Mouse (Mus musculus) neural tube, embryonic 12.5 days (tissue): ENCODE measurements at regions not wholly inside any gene's neighbourhood (a gene's known extent, or its start where the extent isn't known, plus 50 kb on each side); places are given as distances from the start of the nearest gene placed in this dataset.

Experiments
- ATAC-seq: fragments of 200-750 bp; cut with Nextera tagmentation; 2 replicates; pipeline ENCODE4 v1.8.0; 2017; ENCODE audit warnings: low read depth, mild to moderate bottlenecking, moderate TSS enrichment, moderate library complexity; ENCODE audit not compliant: low FRiP score
- H3K27ac ChIP-seq: fragments of 300-500 bp; sonication (generic); 2 replicates; pipeline ENCODE4 v1.5.1; 2016
- H3K27me3 ChIP-seq: fragments of 300-500 bp; sonication (generic); replicated peaks from 2 replicates; pipeline ENCODE4 v1.6.1; 2016; ENCODE audit warnings: mild to moderate bottlenecking
- H3K36me3 ChIP-seq: fragments of 300-500 bp; sonication (generic); 2 replicates; pipeline ENCODE4 v1.6.1; 2016; ENCODE audit warnings: mild to moderate bottlenecking
- H3K4me1 ChIP-seq: fragments of 300-500 bp; sonication (generic); 2 replicates; pipeline ENCODE4 v1.6.1; 2016
- H3K4me2 ChIP-seq: fragments of 300-500 bp; sonication (generic); replicated peaks from 2 replicates; pipeline ENCODE4 v1.6.1; 2016; ENCODE audit warnings: mild to moderate bottlenecking
- H3K4me3 ChIP-seq: fragments of 300-500 bp; sonication (generic); 2 replicates; pipeline ENCODE4 v1.5.1; 2016
- H3K9ac ChIP-seq: fragments of 300-500 bp; sonication (generic); 2 replicates; pipeline ENCODE4 v1.6.1; 2016; ENCODE audit warnings: mild to moderate bottlenecking
- H3K9me3 ChIP-seq: fragments of 300-500 bp; sonication (generic); 2 replicates; pipeline ENCODE4 v1.6.1; 2016; ENCODE audit warnings: mild to moderate bottlenecking
- WGBS: fragments of 180-500 bp; shearing (Covaris S2); methylation state at CpG from one replicate; pipeline ENCODE4 v1.1.7; 2016; 5-methylcytosine and 5-hydroxymethylcytosine counted together

DNA sequence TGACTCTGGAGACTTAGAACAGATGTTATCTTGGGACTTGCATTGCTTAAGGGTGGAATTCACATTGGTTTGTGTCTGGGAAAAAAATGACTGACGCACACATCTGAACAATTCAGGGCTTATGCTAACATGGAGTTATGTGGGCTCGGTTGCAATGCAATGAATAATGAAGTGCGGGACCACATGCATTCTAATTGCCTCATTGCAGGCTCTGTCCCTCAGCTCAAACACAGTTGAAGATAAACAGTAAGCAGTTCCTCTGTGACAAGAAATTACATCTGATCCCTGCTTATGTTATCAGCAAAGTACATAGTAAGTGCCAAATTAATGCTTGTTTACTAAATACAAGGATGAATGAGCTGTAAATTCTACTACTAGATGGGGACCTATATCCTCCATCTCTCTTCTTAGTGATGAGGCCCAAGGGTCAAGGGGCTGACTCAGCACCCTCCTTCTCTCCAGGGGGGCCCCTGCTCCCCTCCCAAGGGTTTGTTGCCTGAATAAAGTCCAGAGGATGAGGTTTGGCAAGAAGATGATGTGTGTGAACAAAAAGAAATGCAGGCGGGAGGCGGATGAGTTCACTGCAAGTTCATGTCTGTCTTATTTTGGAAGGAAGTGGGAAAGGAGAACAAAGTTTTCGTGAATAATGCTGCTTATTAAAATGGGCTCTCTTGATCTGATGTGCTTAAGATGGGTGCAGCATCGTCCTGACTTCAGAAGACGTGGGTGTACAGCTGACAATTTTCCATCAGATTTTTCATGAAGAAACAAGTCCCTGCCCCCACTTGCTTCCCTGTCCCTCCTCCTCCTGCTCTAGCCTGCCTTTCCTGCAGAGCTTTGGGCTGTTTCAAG, 533.1 kb downstream of the Shisa9 start:
- Histone ChIP-seq H3K27ac (no peak overlapping the region), H3K4me1 (no peaks in the 10 kb centered on the region), H3K9ac (no peak overlapping the region), H3K9me3 (no peaks in the 10 kb centered on the region), H3K4me3 (no peak overlapping the region), H3K36me3 (no peaks in the 10 kb centered on the region), H3K4me2 (no peak overlapping the region), H3K27me3 (no peaks in the 10 kb centered on the region)
- WGBS = 72% methylated on average over 8 of the region's 8 CpGs
- no peak for ATAC-seq

DNA sequence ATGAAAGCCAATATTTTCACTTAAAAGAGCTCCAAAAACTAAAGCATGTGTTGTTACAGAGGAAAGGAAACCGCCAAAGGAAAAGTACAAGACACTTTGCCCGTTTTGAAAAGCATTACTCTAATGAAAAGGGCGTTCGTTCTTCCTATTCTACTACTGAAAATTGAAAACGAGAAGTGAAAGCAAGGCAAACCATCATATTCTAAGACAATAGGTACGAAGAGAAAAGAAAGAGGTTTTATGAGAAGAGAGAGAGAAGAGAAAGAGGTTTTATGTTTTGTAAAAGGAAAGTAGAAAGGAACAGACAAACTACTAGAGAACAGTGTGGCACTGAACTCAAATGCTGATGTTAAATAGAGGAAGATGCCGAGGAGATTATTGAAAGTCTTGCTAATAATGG, 534.4 kb downstream of the Shisa9 start:
- no peaks in the 10 kb centered on the region for H3K4me1 ChIP-seq
- H3K27ac ChIP-seq = no peak overlapping the region
- H3K27me3 ChIP-seq = no peaks in the 10 kb centered on the region
- no peaks in the 10 kb centered on the region for H3K9me3 ChIP-seq
- H3K9ac ChIP-seq = no peak overlapping the region
- no peaks in the 10 kb centered on the region for H3K36me3 ChIP-seq
- WGBS = 85% methylated on average over 7 of the region's 7 CpGs
- ATAC-seq = no peak
- no peak overlapping the region for H3K4me2 ChIP-seq
- no peak overlapping the region for H3K4me3 ChIP-seq

DNA sequence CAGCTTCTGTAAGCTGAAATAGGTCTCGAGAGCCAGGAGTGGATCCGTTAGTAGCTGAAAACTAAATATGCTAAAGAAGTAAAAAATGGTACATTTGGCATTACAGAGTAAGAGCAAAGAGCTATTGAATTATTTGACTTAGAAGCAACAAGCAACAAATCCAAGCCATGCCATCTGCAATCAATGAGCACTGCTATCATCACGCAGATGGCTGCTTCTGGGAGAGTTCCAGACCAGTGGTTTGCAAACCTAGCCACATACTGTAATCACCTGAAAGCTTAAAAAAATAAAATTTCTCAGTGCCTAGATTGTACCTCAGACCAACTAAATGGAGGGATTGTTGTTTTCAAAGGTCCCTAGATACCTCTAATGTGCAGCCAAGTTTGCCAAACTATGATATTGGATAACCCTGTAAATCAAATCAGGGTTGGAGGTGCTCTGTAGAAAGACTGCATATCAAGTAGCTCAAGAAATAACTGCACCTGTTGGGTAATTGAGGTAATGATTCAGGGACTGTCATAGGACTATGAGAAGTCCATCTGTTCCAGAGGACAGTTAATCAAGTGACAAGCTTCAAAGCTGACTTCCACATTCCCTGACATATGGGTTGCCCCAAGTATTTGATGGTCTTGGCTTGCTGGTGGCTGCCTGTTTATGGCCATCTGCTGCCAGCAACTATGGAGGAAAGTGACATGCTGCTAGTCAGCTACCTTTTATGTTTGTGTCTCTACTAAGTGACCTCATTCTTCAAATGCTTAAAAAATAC, 538.0 kb downstream of the Shisa9 start:
- 81% methylated on average over 3 of the region's 3 CpGs for WGBS
- Histone ChIP-seq H3K36me3 (no peaks in the 10 kb centered on the region), H3K9me3 (no peaks in the 10 kb centered on the region), H3K27me3 (no peaks in the 10 kb centered on the region), H3K4me3 (no peak overlapping the region), H3K9ac (no peak overlapping the region), H3K27ac (no peak overlapping the region), H3K4me2 (no peak overlapping the region), H3K4me1 (no peaks in the 10 kb centered on the region)
- ATAC-seq = no peak

DNA sequence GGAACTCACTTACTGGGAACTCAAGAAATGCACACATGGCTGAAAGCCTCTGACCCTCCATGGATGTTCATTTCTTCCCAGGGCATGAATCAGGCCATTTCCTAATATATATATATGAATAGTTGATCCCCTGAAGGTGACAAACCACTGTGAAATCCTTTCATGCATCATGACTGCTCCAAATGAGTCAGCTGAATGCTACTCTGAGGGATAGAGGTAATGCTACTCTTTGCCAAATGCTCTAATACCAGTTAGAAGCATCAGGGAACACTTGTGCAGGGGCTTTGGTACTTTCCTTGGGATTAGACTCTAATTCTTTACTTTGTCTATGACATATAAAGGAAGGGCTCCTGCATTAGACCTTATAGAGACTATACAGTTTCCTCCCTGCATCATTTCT, 561.0 kb upstream of the Ercc4 start:
- Histone ChIP-seq H3K9me3 (no peaks in the 10 kb centered on the region), H3K4me2 (no peak overlapping the region), H3K27me3 (no peaks in the 10 kb centered on the region), H3K4me3 (no peak overlapping the region), H3K27ac (no peak overlapping the region), H3K4me1 (no peaks in the 10 kb centered on the region), H3K36me3 (no peaks in the 10 kb centered on the region), H3K9ac (no peak overlapping the region)
- ATAC-seq = no peak

- Histone ChIP-seq H3K36me3 (no peaks in the 10 kb centered on the region), H3K9ac (no peak overlapping the region), H3K27ac (no peak overlapping the region), H3K9me3 (no peaks in the 10 kb centered on the region), H3K4me2 (no peak overlapping the region), H3K4me1 (no peaks in the 10 kb centered on the region), H3K4me3 (no peak overlapping the region), H3K27me3 (no peaks in the 10 kb centered on the region)
- ATAC-seq = no peak
These were observed 520.6 kb upstream of the Ercc4 start for GRCm38 (mm10) chr16:12588889-12589288.

- no peaks in the 10 kb centered on the region for H3K4me1 ChIP-seq
- H3K36me3 ChIP-seq = no peaks in the 10 kb centered on the region
- no peak overlapping the region for H3K4me2 ChIP-seq
- no peaks in the 10 kb centered on the region for H3K27me3 ChIP-seq
- no peak overlapping the region for H3K27ac ChIP-seq
- no peak overlapping the region for H3K4me3 ChIP-seq
- ATAC-seq = no peak
- H3K9ac ChIP-seq = no peak overlapping the region
- 79% methylated on average over 6 of the region's 6 CpGs for WGBS
- no peaks in the 10 kb centered on the region for H3K9me3 ChIP-seq
These were observed 501.2 kb upstream of the Ercc4 start for GRCm38 (mm10) chr16:12608259-12608658.

DNA sequence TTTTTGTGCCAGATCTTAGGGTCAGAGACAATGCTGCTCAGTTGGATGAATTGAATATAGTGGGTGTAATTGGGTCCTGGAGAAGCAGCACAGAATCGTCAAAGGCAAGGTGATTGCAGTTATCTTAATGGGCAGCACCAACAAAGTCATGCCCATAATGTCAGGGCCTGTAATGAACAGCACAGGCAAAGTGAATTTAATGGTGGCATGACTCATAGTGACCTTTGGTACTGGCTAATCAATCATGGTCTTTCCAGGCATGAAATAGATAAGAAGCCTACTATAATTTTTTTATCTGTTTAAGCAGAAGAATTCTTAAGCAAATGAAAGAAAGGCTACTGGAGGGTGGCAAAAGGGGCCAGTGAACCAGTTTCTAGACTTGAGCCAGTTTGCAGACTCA, 498.4 kb upstream of the Ercc4 start:
- H3K27ac ChIP-seq = no peak overlapping the region
- H3K4me1 ChIP-seq = no peaks in the 10 kb centered on the region
- 67% methylated on average over 1 of the region's 1 CpGs for WGBS
- no peak overlapping the region for H3K9ac ChIP-seq
- ATAC-seq = no peak
- no peak overlapping the region for H3K4me2 ChIP-seq
- no peaks in the 10 kb centered on the region for H3K36me3 ChIP-seq
- H3K27me3 ChIP-seq = no peaks in the 10 kb centered on the region
- no peaks in the 10 kb centered on the region for H3K9me3 ChIP-seq
- no peak overlapping the region for H3K4me3 ChIP-seq

DNA sequence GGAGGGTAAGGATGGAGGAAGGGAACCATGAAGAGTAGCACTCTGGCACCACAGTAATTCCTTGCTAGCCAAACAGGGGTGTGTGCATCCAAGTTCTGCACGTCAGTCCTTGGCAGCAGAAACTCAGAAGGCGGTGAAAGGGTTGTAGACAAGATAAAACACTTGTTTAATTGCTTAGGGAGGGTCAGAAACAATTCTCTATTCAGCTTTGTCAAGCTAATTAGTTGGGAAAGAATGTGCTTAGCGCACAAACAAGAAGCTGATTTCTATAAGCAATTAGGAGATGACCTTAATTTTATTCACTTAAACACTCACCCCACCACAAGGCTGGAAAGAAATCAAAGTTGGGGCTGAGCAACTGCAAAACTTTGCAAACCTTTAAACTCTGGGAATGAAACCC, 491.7 kb upstream of the Ercc4 start:
- no peaks in the 10 kb centered on the region for H3K36me3 ChIP-seq
- no peak overlapping the region for H3K4me2 ChIP-seq
- WGBS = 46% methylated on average over 3 of the region's 3 CpGs
- H3K9me3 ChIP-seq = no peaks in the 10 kb centered on the region
- H3K4me1 ChIP-seq = no peaks in the 10 kb centered on the region
- H3K27me3 ChIP-seq = no peaks in the 10 kb centered on the region
- H3K4me3 ChIP-seq = no peak overlapping the region
- H3K27ac ChIP-seq = no peak overlapping the region
- no peak overlapping the region for H3K9ac ChIP-seq
- ATAC-seq = no peak

DNA sequence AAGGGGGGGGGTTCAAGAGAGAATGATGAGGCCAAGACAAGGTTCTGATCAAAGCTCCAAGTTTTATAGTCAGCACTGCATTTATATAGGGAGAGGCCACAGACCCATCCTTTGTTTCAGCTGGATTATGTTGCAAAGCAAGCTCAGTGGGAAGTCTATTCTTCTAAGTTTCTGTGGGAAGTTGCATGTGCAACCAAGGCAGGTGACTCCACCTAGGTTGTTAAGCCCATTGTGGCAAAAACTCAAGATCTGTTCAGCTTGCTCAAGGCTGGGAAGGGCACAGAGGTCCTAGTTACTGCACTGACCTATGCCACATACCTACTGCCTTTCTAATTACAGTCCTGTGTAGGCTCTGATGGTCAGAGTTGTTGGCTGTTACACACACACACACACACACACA, 477.0 kb upstream of the Ercc4 start:
- Histone ChIP-seq H3K27me3 (no peaks in the 10 kb centered on the region), H3K4me1 (no peaks in the 10 kb centered on the region), H3K27ac (no peak overlapping the region), H3K9ac (no peak overlapping the region), H3K4me2 (no peak overlapping the region), H3K9me3 (no peaks in the 10 kb centered on the region), H3K4me3 (no peak overlapping the region), H3K36me3 (no peaks in the 10 kb centered on the region)
- ATAC-seq = no peak

DNA sequence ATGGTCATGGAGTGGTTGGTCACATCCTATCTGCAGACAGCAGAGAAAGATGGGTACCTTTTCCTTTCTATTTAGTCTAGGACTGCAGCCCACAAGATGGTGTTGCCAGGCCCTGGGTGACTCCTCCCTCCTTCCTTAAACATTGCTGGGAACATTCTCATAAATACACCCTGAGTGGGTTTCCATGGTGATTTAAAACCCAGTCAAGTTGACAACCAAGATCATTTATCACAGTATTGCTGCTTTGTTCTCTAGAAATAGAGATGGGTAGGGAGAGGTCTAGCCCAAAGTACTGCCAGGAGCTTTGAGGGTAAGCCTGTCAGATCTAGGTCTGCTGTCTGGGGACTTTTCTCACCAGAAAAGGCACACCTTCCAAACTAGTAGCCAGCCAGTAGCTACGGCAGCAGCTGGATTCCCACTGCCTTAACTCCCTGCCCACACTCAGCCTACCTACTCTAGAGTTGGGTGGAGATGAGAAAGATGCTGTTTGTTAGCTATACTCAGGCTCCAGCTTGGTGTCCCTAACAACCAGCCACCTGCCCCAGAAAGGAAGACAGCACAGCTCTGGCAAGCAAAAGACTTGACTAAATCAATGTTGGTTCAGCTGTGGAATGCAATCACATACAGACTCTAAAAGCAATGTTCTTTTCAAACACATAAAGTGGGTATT, 470.4 kb upstream of the Ercc4 start:
- 72% methylated on average over 1 of the region's 1 CpGs for WGBS
- Histone ChIP-seq H3K27me3 (no peaks in the 10 kb centered on the region), H3K4me2 (no peak overlapping the region), H3K4me1 (no peaks in the 10 kb centered on the region), H3K27ac (no peak overlapping the region), H3K36me3 (no peaks in the 10 kb centered on the region), H3K9me3 (no peaks in the 10 kb centered on the region), H3K4me3 (no peak overlapping the region), H3K9ac (no peak overlapping the region)
- ATAC-seq = no peak

DNA sequence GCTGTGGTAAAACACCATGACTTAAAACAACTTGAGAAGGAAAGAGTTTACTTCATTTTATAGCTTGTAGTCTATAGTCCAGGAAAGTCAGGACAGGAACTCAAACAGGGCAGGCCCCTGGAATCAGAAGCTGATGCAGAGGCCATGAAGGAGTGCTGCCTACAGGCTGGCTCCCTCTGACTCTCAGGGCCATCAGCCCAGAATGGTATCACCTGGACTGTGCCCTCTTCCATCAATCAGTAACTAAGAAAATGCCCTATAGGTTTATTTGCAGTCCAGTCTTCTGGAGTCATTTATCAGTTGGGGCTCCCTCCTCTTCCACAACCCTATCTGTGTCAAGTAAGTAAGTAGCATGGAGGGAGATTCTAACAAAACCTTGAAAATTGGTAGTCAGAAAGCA, 466.4 kb upstream of the Ercc4 start:
- Histone ChIP-seq H3K9ac (no peak overlapping the region), H3K4me1 (no peaks in the 10 kb centered on the region), H3K27ac (no peak overlapping the region), H3K9me3 (no peaks in the 10 kb centered on the region), H3K4me2 (no peak overlapping the region), H3K4me3 (no peak overlapping the region), H3K27me3 (no peaks in the 10 kb centered on the region), H3K36me3 (no peaks in the 10 kb centered on the region)
- no peak for ATAC-seq

DNA sequence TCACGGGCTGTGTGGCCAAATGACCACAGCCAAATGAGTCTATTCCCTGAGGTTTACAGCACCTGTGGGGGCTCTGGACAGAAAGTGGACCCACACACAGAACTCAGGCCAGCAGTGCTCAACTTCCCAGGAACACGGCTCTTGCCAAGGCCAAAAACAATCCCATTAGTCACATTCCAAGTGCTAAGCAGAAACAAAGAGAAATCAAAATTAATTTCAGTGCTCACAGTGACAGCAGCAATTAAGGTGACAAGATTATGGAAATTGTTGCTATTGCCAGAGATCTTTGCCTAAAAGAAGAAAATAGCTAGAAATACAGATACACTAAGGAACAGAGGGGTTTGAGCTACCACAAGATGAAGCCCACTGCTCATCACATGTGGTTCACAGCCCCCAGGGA, 464.9 kb upstream of the Ercc4 start:
- no peaks in the 10 kb centered on the region for H3K27me3 ChIP-seq
- no peaks in the 10 kb centered on the region for H3K36me3 ChIP-seq
- ATAC-seq = no peak
- no peak overlapping the region for H3K4me3 ChIP-seq
- H3K9ac ChIP-seq = no peak overlapping the region
- no peaks in the 10 kb centered on the region for H3K4me1 ChIP-seq
- no peak overlapping the region for H3K27ac ChIP-seq
- 52% methylated on average over 2 of the region's 2 CpGs for WGBS
- no peak overlapping the region for H3K4me2 ChIP-seq
- no peaks in the 10 kb centered on the region for H3K9me3 ChIP-seq
